ENCODE assay signal across 8 mouse cellular contexts in the genomic region with DNA sequence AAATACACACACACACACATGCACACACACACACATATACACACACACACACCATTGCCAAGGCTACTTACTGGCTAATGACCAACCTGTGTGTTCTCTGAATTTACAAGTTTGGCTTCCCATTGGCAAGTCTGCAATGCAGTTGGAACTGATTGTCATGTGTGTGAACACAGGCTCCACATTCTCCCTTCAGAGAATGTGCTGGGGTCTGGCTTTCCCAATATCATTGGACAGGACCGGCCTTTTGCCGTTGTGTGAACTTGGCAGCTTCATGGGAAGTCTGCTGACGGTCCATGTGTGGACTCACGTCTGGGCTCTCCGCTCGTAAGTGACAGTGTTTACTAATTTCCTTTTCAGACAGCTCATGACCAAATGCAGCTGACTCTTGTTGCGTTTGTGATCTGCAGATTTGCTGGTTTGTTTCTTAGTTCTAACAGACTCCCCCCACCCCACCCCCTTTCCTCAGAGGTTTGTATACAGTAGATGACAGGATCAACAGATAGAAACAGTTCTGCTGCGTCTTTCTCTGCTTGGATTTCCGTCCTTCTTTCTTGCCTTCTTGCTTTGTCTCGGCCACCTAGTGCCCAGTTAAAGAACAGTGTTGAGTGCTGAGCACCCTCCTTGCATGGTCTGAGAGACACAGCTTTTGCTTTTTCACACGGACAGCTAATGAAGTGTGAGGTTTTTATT.
DNase-seq lines count a peak whose midpoint lies in the region; ATAC-seq and TF ChIP-seq lines count a peak whose summit lies in the region.
"Had no signal": no experiment of that assay in that cellular context is flagged by ENCODE, and none has a peak within 500 bp of the region (broad histone marks: within the 10 kb centered on the region; RNA-seq: fewer than 3 reads in every experiment).

No protein-coding gene starts in this region.

- peaks cover 56% of the 10 kb centered on the region for H3K4me1 ChIP-seq in embryonic facial prominence, embryonic 12.5 days
- peaks cover 38% of the 10 kb centered on the region for H3K4me1 ChIP-seq in heart, embryonic 13.5 days
- H3K4me1 ChIP-seq in lung, postnatal 0 days (ENCODE audit: insufficient read depth, low read depth, low read length), result no peaks in the 10 kb centered on the region

- WGBS in embryonic facial prominence, embryonic 12.5 days, result 39% methylated on average over 11 of the region's 11 CpGs
- WGBS in heart, embryonic 13.5 days, result 45% methylated on average over 11 of the region's 11 CpGs
- 27% methylated on average over 11 of the region's 11 CpGs for WGBS in lung, postnatal 0 days

- peak; percentile 56 for TF ChIP-seq CTCF in lung, postnatal 0 days (IDR thresholded peaks at IDR 0.05)

- H3K9ac ChIP-seq in embryonic facial prominence, embryonic 12.5 days, result no peak overlapping the region
- H3K9ac ChIP-seq in heart, embryonic 13.5 days, result no peak overlapping the region
- H3K9ac ChIP-seq in lung, postnatal 0 days (replicated peaks; ENCODE audit: low read depth), result no peak overlapping the region
- H3K9ac ChIP-seq: midbrain, embryonic 12.5 days had no signal

- no peaks in the 10 kb centered on the region for H3K27me3 ChIP-seq in embryonic facial prominence, embryonic 12.5 days
- no peaks in the 10 kb centered on the region for H3K27me3 ChIP-seq in heart, embryonic 13.5 days (replicated peaks)
- H3K27me3 ChIP-seq in lung, postnatal 0 days (replicated peaks; ENCODE audit: insufficient read depth, low read length), result 0 out of 2 replicates have a peak, but pooled peaks cover 3% of the 10 kb centered on the region

- no peak for ATAC-seq in embryonic facial prominence, embryonic 12.5 days (ENCODE audit: insufficient number of reproducible peaks, insufficient read depth, low FRiP score, low TSS enrichment)
- ATAC-seq in heart, embryonic 13.5 days (ENCODE audit: extremely low read depth, insufficient number of reproducible peaks, low FRiP score, low TSS enrichment), result no peak
- peak; percentile 80 for ATAC-seq in lung, postnatal 0 days

- no peaks in the 10 kb centered on the region for H3K36me3 ChIP-seq in embryonic facial prominence, embryonic 12.5 days
- no peaks in the 10 kb centered on the region for H3K36me3 ChIP-seq in heart, embryonic 13.5 days
- no peaks in the 10 kb centered on the region for H3K36me3 ChIP-seq in lung, postnatal 0 days (ENCODE audit: insufficient read depth, low read length)
- H3K36me3 ChIP-seq: midbrain, embryonic 12.5 days had no signal

- DNase-seq in kidney, postnatal 4 days, result peak; percentile 58 to 65
- DNase-seq in kidney, adult 18-20 months, result no peak
- DNase-seq in lung, postnatal 0 days (ENCODE audit: low spot score), result peak; percentile 88
- no peak for DNase-seq in layer of hippocampus, postnatal 14 days (ENCODE audit: low spot score in 2 of 2)
- no peak for DNase-seq in frontal cortex, postnatal 14 days (ENCODE audit: low spot score in 2 of 2)

- no peaks in the 10 kb centered on the region; the same call in 1 of the 2 replicates for H3K9me3 ChIP-seq in embryonic facial prominence, embryonic 12.5 days
- peaks cover 3% of the 10 kb centered on the region; the same call in 1 of the 2 replicates for H3K9me3 ChIP-seq in heart, embryonic 13.5 days
- H3K9me3 ChIP-seq in lung, postnatal 0 days (ENCODE audit: low read length), result no peaks in the 10 kb centered on the region
- H3K9me3 ChIP-seq: midbrain, embryonic 12.5 days had no signal

- TF ChIP-seq EP300 in lung, postnatal 0 days (IDR thresholded peaks at IDR 0.05), result no peak

- no peak overlapping the region; the same call in 1 of the 2 replicates for H3K4me2 ChIP-seq in embryonic facial prominence, embryonic 12.5 days (replicated peaks)
- 0 out of 2 replicates have a peak overlapping the region, but pooled peaks have one; percentile 20 for H3K4me2 ChIP-seq in heart, embryonic 13.5 days
- H3K4me2 ChIP-seq in lung, postnatal 0 days (replicated peaks; ENCODE audit: low read depth, low read length), result no peak overlapping the region
- H3K4me2 ChIP-seq: midbrain, embryonic 12.5 days had no signal

- H3K27ac ChIP-seq in embryonic facial prominence, embryonic 12.5 days, result peak overlapping the region; percentile 84
- H3K27ac ChIP-seq in heart, embryonic 13.5 days (replicated peaks), result peak overlapping the region; percentile 48
- H3K27ac ChIP-seq in lung, postnatal 0 days (ENCODE audit: low read length), result no peak overlapping the region
- H3K27ac ChIP-seq: midbrain, embryonic 12.5 days had no signal

- no peak overlapping the region for H3K4me3 ChIP-seq in embryonic facial prominence, embryonic 12.5 days
- H3K4me3 ChIP-seq in heart, embryonic 13.5 days, result no peak overlapping the region
- H3K4me3 ChIP-seq in lung, postnatal 0 days (ENCODE audit: low read depth, low read length), result no peak overlapping the region
- H3K4me3 ChIP-seq: midbrain, embryonic 12.5 days had no signal

Comparison
In these comparisons a context has a peak if more than half of its experiments do, and no peak if none do; other contexts are left out.
1. DNase-seq: peak in kidney, postnatal 4 days (2 of 2) and lung, postnatal 0 days (single experiment); none in kidney, adult 18-20 months (single experiment), layer of hippocampus, postnatal 14 days (0 of 2) and frontal cortex, postnatal 14 days (0 of 2).